Mouse (Mus musculus) ES-E14 (cell line): ENCODE data around the gene Sec61b. TPM values are rescaled to one million over a fixed set of nuclear protein-coding genes. Genes with fewer than 3 reads are reported as not detected.
A peak's percentile ranks its signal among the peaks of the same experiment; 100 is the strongest.

ENCODE experiments used
- DNase-seq: peaks from one replicate; pipeline ENCODE4 v3.0.0-alpha.2; 2013; ENCODE audit warnings: low read depth, low spot score
- H3K27ac ChIP-seq: 2 replicates; pipeline ENCODE4 v1.5.1; 2012; ENCODE audit warnings: low read depth, mild to moderate bottlenecking, low read length, moderate library complexity, mixed read lengths; ENCODE audit not compliant: poor library complexity, insufficient read depth, severe bottlenecking
- H3K36me3 ChIP-seq: 2 replicates; pipeline ENCODE4 v1.6.1; 2012; ENCODE audit warnings: mild to moderate bottlenecking, low read length, moderate library complexity, mixed read lengths; ENCODE audit not compliant: control insufficient read depth, poor library complexity, insufficient read depth, severe bottlenecking
- H3K4me1 ChIP-seq, 2 experiments: fragments of 150-350 bp in 1 of 2; sonication (generic) in 1 of 2; 2 replicates each; pipeline ENCODE4 v1.6.1; 2012; ENCODE audit warnings: low read length in 2 of 2, mild to moderate bottlenecking in 1 of 2, mixed read lengths in 1 of 2; ENCODE audit not compliant: control insufficient read depth in 2 of 2, insufficient read depth in 2 of 2, poor library complexity in 1 of 2
- H3K4me3 ChIP-seq, 2 experiments: fragments of 150-350 bp in 1 of 2; sonication (generic) in 1 of 2; 2 replicates each; pipeline ENCODE4 v1.5.1; 2012; ENCODE audit warnings: low read length in 2 of 2, low read depth in 1 of 2, mild to moderate bottlenecking in 1 of 2, mixed read lengths in 1 of 2; ENCODE audit not compliant: insufficient read depth in 1 of 2, poor library complexity in 1 of 2, severe bottlenecking in 1 of 2
- H3K9ac ChIP-seq: 2 replicates; pipeline ENCODE4 v1.6.1; 2012; ENCODE audit warnings: low read depth, mild to moderate bottlenecking, low read length, mixed read lengths; ENCODE audit not compliant: poor library complexity, insufficient read depth, severe bottlenecking
- H3K9me3 ChIP-seq: fragments of 150-350 bp; sonication (generic); 2 replicates; pipeline ENCODE4 v1.6.1; 2012; ENCODE audit warnings: low read depth, mild to moderate bottlenecking, low read length; ENCODE audit not compliant: control insufficient read depth, insufficient read depth
- CHD2 ChIP-seq: IDR thresholded peaks from 2 replicates; pipeline ENCODE4 v1.6.1; 2014; ENCODE audit warnings: mild to moderate bottlenecking, low read depth, low read length, inconsistent platforms
- HCFC1 ChIP-seq: IDR thresholded peaks from 2 replicates; pipeline ENCODE4 v1.6.1; 2012; ENCODE audit warnings: low read length, inconsistent platforms, borderline replicate concordance; ENCODE audit not compliant: insufficient read depth
- MAFK ChIP-seq: IDR thresholded peaks from 2 replicates; pipeline ENCODE4 v1.6.1; 2014; ENCODE audit warnings: mild to moderate bottlenecking, low read depth, low read length, inconsistent platforms; ENCODE audit not compliant: insufficient read depth
- ZC3H11A ChIP-seq: IDR thresholded peaks from 2 replicates; pipeline ENCODE4 v1.6.1; 2012; ENCODE audit warnings: low read depth, mild to moderate bottlenecking, inconsistent platforms, low read length, borderline replicate concordance
- ZNF384 ChIP-seq: IDR thresholded peaks from 2 replicates; pipeline ENCODE4 v1.6.1; 2012; ENCODE audit warnings: low read depth, low read length, inconsistent platforms
- in situ Hi-C, 2 experiments: fragments of 600-800 bp; cut with MboI; formaldehyde crosslinking; loops; one replicate each; pipeline ENCODE4 v1.15.1; 2025; ENCODE audit warnings: low sequenced_read_pairs in 2 of 2, inconsistent platforms in 1 of 2; ENCODE audit not compliant: unreplicated experiment in 2 of 2
- total RNA-seq: library from RNA; depleted of rRNA; stranded (reverse); fragments of 300-350 nt; gene quantifications from 2 replicates; pipeline ENCODE4 v1.2.3, GENCODE M21; 2012

Gene Sec61b
- total RNA-seq, 1 experiment, result 434 TPM

DNA sequence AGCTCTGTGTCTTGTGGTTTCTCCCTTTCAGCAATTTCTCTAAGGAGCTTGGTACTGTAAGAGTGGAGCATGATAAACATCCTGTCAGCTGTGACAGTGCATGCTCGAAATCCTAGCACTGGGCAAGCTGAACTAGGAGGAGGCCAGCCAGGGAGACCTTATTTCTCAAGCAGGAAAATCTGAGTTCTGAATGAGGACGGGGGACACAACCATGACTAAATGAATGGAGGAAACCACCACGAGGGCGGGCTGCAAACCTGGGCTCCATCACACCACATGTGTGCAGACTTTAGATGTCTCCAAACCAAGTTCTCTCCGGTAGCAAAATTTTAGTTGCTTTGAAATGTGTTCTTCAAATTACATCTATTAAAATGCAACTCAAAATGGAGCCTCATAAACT is 25.3 kb upstream of the Sec61b start:
- no peak for TF ChIP-seq MAFK
- no peak for TF ChIP-seq ZNF384
- TF ChIP-seq HCFC1, result no peak
- TF ChIP-seq ZC3H11A, result no peak
- DNase-seq, result no peak
- Histone ChIP-seq H3K36me3 (no peaks in the 10 kb centered on the region), H3K27ac (no peak overlapping the region), H3K4me1 (peaks cover 0 to 3% of the 10 kb centered on the region in 2 experiments; a peak in 1 of 4 replicates), H3K9ac (no peak overlapping the region), H3K4me3 (no peak overlapping the region), H3K9me3 (no peaks in the 10 kb centered on the region)
- in situ Hi-C loops, result no loop called here

DNA sequence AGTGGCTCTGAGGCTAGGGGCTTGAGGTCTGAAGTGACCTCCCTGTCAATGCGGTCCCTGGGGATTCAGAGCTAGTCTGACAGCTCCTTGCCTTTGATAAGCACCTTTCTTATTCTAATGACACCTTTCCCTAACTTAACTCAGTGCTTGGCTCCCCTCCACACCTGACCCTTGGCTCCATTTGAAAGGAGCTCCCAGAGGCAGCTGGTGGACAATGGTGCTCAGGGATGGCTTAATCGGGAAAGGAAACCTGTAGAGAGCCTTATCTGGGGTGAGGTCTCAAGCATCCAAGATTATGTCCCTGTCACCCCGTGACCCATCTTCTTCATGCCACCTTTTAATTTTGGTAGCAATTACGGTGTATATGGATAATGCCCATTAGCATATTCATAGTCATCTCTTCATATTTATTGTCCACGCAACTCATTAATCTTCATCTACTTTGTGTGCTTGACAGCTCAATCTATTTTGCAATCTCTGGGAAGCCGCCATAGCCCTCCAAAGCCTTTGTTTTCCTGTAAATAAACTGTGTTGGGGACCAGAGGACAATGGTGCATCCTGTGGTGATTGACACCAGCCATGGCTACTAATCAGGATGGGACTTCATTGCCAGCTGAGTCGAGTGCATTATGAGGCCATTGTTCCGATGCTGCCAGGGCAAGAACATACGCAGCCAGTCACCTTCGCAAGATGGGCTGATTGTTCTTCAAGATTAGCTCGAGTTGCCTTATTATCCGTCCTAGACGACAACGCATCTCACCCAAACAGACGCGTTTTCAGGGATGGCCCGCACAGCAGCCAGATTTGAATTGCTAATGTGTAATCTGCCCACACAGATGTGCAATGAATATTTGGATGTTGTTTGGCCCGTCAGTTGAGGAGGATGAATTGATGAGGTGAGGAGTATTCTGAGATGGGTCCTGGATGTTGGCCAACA is 24.6 kb upstream of the Sec61b start:
- Histone ChIP-seq H3K4me3 (no peak overlapping the region), H3K9me3 (no peaks in the 10 kb centered on the region), H3K4me1 (peaks cover 0 to 3% of the 10 kb centered on the region in 2 experiments; a peak in 1 of 4 replicates), H3K36me3 (no peaks in the 10 kb centered on the region), H3K9ac (no peak overlapping the region), H3K27ac (no peak overlapping the region)
- in situ Hi-C loops, result no loop called here
- DNase-seq, result no peak
- TF ChIP-seq ZNF384 (no peak), HCFC1 (no peak), ZC3H11A (no peak), CHD2 (no peak), MAFK (no peak)

DNA sequence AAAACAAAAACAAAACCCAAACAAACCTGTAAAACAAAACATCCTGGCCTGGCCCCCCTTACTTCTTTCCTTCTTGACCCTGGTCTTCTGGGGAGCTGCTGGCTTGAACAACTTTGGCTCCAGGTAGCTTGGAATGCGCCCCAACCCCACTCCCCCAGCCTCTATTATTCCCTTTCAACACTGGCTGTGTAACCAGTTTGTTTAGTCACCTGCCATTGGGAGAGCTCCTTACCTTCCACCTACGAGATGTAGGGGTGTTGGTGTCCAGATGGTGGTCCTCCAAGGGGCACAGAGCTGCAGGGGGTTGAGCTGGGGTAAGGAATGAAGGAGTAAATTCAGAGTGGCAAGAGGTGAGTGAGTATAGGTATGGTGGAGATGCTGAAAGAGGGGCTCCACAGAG is 7.3 kb upstream of the Sec61b start:
- Histone ChIP-seq H3K9ac (no peak overlapping the region), H3K36me3 (peaks cover 18% of the 10 kb centered on the region), H3K27ac (no peak overlapping the region), H3K9me3 (no peaks in the 10 kb centered on the region), H3K4me1 (no peaks in the 10 kb centered on the region), H3K4me3 (no peak overlapping the region)
- TF ChIP-seq MAFK, result no peak
- TF ChIP-seq CHD2, result no peak
- TF ChIP-seq ZNF384, result no peak
- TF ChIP-seq ZC3H11A, result no peak
- no peak for TF ChIP-seq HCFC1
- in situ Hi-C loops, result no loop called here
- no peak for DNase-seq

DNA sequence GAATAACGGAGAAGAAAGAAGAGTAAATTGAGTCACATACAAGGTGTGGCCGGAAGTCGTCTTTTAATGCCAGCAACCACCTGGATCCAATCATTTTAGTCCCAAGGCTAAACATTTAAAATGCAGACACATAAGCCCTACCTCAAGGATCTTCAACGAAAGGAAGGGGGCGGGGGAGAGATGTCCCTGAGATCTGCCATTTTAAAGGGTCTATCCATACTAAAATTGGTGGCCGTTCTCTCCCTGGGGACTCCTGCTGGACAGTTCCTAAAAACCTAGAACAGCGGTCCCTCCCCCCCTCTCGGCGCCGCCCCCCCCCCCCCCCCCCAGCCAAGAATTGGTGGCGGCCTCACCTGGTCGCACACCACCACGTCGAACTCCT is 881 bp upstream of the Sec61b start:
- peak overlapping the region; percentile 48 to 91 for H3K4me3 ChIP-seq
- DNase-seq, result peak; percentile 9
- peaks cover 0 to 2% of the 10 kb centered on the region in 2 experiments; a peak in 1 of 4 replicates for H3K4me1 ChIP-seq
- TF ChIP-seq HCFC1, result no peak
- TF ChIP-seq ZC3H11A, result no peak
- TF ChIP-seq ZNF384, result no peak
- TF ChIP-seq CHD2, result no peak
- TF ChIP-seq MAFK, result no peak
- peak overlapping the region; percentile 95 for H3K9ac ChIP-seq
- H3K9me3 ChIP-seq, result no peaks in the 10 kb centered on the region
- H3K36me3 ChIP-seq, result peaks cover 27% of the 10 kb centered on the region
- H3K27ac ChIP-seq, result peak overlapping the region; percentile 47
- in situ Hi-C loops, result no loop called here
